Mouse (Mus musculus): ENCODE measurements around the gene Cela1. TPM values are rescaled to one million over a fixed set of nuclear protein-coding genes. Genes with fewer than 3 reads are reported as not detected.
A peak's percentile ranks its signal among the peaks of the same experiment; 100 is the strongest.

The Cela1 gene
- polyA plus RNA-seq, 1 experiment from 2014 or later, result 180 TPM

- 39% methylated on average over 3 of the region's 3 CpGs for WGBS
- Histone ChIP-seq H3K9ac (ENCODE audit: low read depth, low read length) (no peak overlapping the region), H3K9me3 (ENCODE audit: control insufficient read depth, low read length) (no peaks in the 10 kb centered on the region), H3K4me3 (ENCODE audit: low read length) (no peak overlapping the region), H3K27me3 (replicated peaks; ENCODE audit: control insufficient read depth, insufficient read depth, low read length) (no peaks in the 10 kb centered on the region), H3K27ac (ENCODE audit: low read length) (no peak overlapping the region), H3K36me3 (ENCODE audit: control insufficient read depth, insufficient read depth, low read length) (no peaks in the 10 kb centered on the region), H3K4me1 (ENCODE audit: control insufficient read depth, insufficient read depth, low read length) (peaks cover 7% of the 10 kb centered on the region; the same call in 1 of the 2 replicates), H3K4me2 (ENCODE audit: low read depth, low read length) (no peak overlapping the region)
- no peak for ATAC-seq
Measured at GRCm38 (mm10) chr15:100680381-100680780, 7.3 kb downstream of the Cela1 start.

GRCm38 (mm10) chr15:100679005-100679404, 8.7 kb downstream of the Cela1 start:
- Histone ChIP-seq H3K4me3 (ENCODE audit: low read length) (peak overlapping the region; percentile 13; the same call in 1 of the 2 replicates), H3K4me2 (ENCODE audit: low read depth, low read length) (peak overlapping the region; percentile 28; the same call in 1 of the 2 replicates), H3K9me3 (ENCODE audit: control insufficient read depth, low read length) (no peaks in the 10 kb centered on the region), H3K36me3 (ENCODE audit: control insufficient read depth, insufficient read depth, low read length) (no peaks in the 10 kb centered on the region), H3K27ac (ENCODE audit: low read length) (peak overlapping the region; percentile 77), H3K27me3 (replicated peaks; ENCODE audit: control insufficient read depth, insufficient read depth, low read length) (no peaks in the 10 kb centered on the region), H3K4me1 (ENCODE audit: control insufficient read depth, insufficient read depth, low read length) (peaks cover 15% of the 10 kb centered on the region; the same call in 1 of the 2 replicates), H3K9ac (ENCODE audit: low read depth, low read length) (no peak overlapping the region)
- peak; percentile 65 for ATAC-seq
- WGBS, result 52% methylated on average over 14 of the region's 14 CpGs

GRCm38 (mm10) chr15:100678581-100678980, 9.1 kb downstream of the Cela1 start:
- peak overlapping the region; percentile 13; the same call in 1 of the 2 replicates for H3K4me3 ChIP-seq (ENCODE audit: low read length)
- no peak overlapping the region for H3K9ac ChIP-seq (ENCODE audit: low read depth, low read length)
- 55% methylated on average over 12 of the region's 12 CpGs for WGBS
- no peaks in the 10 kb centered on the region for H3K9me3 ChIP-seq (ENCODE audit: control insufficient read depth, low read length)
- ATAC-seq, result peak; percentile 21
- peak overlapping the region; percentile 28; the same call in 1 of the 2 replicates for H3K4me2 ChIP-seq (ENCODE audit: low read depth, low read length)
- H3K4me1 ChIP-seq (ENCODE audit: control insufficient read depth, insufficient read depth, low read length), result peaks cover 16% of the 10 kb centered on the region; the same call in 1 of the 2 replicates
- no peaks in the 10 kb centered on the region for H3K27me3 ChIP-seq (replicated peaks; ENCODE audit: control insufficient read depth, insufficient read depth, low read length)
- H3K27ac ChIP-seq (ENCODE audit: low read length), result peak overlapping the region; percentile 77
- no peaks in the 10 kb centered on the region for H3K36me3 ChIP-seq (ENCODE audit: control insufficient read depth, insufficient read depth, low read length)

GRCm38 (mm10) chr15:100677675-100678074, 10.0 kb downstream of the Cela1 start:
- Histone ChIP-seq H3K27me3 (replicated peaks; ENCODE audit: control insufficient read depth, insufficient read depth, low read length) (no peaks in the 10 kb centered on the region), H3K4me2 (ENCODE audit: low read depth, low read length) (no peak overlapping the region), H3K27ac (ENCODE audit: low read length) (no peak overlapping the region), H3K9me3 (ENCODE audit: control insufficient read depth, low read length) (no peaks in the 10 kb centered on the region), H3K36me3 (ENCODE audit: control insufficient read depth, insufficient read depth, low read length) (no peaks in the 10 kb centered on the region), H3K4me1 (ENCODE audit: control insufficient read depth, insufficient read depth, low read length) (peaks cover 16% of the 10 kb centered on the region; the same call in 1 of the 2 replicates), H3K9ac (ENCODE audit: low read depth, low read length) (no peak overlapping the region), H3K4me3 (ENCODE audit: low read length) (no peak overlapping the region)
- 88% methylated on average over 8 of the region's 8 CpGs for WGBS
- ATAC-seq, result no peak

GRCm38 (mm10) chr15:100676521-100676920, 11.2 kb downstream of the Cela1 start:
- Histone ChIP-seq H3K27ac (ENCODE audit: low read length) (no peak overlapping the region), H3K4me1 (ENCODE audit: control insufficient read depth, insufficient read depth, low read length) (peaks cover 16% of the 10 kb centered on the region; the same call in 1 of the 2 replicates), H3K27me3 (replicated peaks; ENCODE audit: control insufficient read depth, insufficient read depth, low read length) (no peaks in the 10 kb centered on the region), H3K4me3 (ENCODE audit: low read length) (no peak overlapping the region), H3K9ac (ENCODE audit: low read depth, low read length) (no peak overlapping the region), H3K36me3 (ENCODE audit: control insufficient read depth, insufficient read depth, low read length) (no peaks in the 10 kb centered on the region), H3K4me2 (ENCODE audit: low read depth, low read length) (no peak overlapping the region), H3K9me3 (ENCODE audit: control insufficient read depth, low read length) (no peaks in the 10 kb centered on the region)
- ATAC-seq, result no peak
- 93% methylated on average over 1 of the region's 1 CpGs for WGBS

- Histone ChIP-seq H3K36me3 (ENCODE audit: control insufficient read depth, insufficient read depth, low read length) (no peaks in the 10 kb centered on the region), H3K27ac (ENCODE audit: low read length) (0 out of 2 replicates have a peak overlapping the region, but pooled peaks have one; percentile 38), H3K4me3 (ENCODE audit: low read length) (no peak overlapping the region), H3K27me3 (replicated peaks; ENCODE audit: control insufficient read depth, insufficient read depth, low read length) (no peaks in the 10 kb centered on the region), H3K4me2 (ENCODE audit: low read depth, low read length) (no peak overlapping the region), H3K9me3 (ENCODE audit: control insufficient read depth, low read length) (no peaks in the 10 kb centered on the region), H3K4me1 (ENCODE audit: control insufficient read depth, insufficient read depth, low read length) (peaks cover 9% of the 10 kb centered on the region; the same call in 1 of the 2 replicates), H3K9ac (ENCODE audit: low read depth, low read length) (no peak overlapping the region)
- WGBS, result 58% methylated on average over 3 of the region's 3 CpGs
- ATAC-seq, result no peak
Measured at GRCm38 (mm10) chr15:100675486-100675885, 12.2 kb downstream of the Cela1 start.

- no peak overlapping the region for H3K9ac ChIP-seq (ENCODE audit: low read depth, low read length)
- no peak overlapping the region for H3K4me3 ChIP-seq (ENCODE audit: low read length)
- peak overlapping the region; percentile 23; the same call in 1 of the 2 replicates for H3K27ac ChIP-seq (ENCODE audit: low read length)
- 83% methylated on average over 10 of the region's 10 CpGs for WGBS
- H3K36me3 ChIP-seq (ENCODE audit: control insufficient read depth, insufficient read depth, low read length), result no peaks in the 10 kb centered on the region
- H3K4me1 ChIP-seq (ENCODE audit: control insufficient read depth, insufficient read depth, low read length), result peaks cover 9% of the 10 kb centered on the region; the same call in 1 of the 2 replicates
- no peak for ATAC-seq
- H3K9me3 ChIP-seq (ENCODE audit: control insufficient read depth, low read length), result no peaks in the 10 kb centered on the region
- H3K4me2 ChIP-seq (ENCODE audit: low read depth, low read length), result no peak overlapping the region
- no peaks in the 10 kb centered on the region for H3K27me3 ChIP-seq (replicated peaks; ENCODE audit: control insufficient read depth, insufficient read depth, low read length)
Measured at GRCm38 (mm10) chr15:100674566-100674965, 13.2 kb downstream of the Cela1 start.

GRCm38 (mm10) chr15:100673585-100674391, 13.9 kb downstream of the Cela1 start:
- 40% methylated on average over 12 of the region's 12 CpGs for WGBS
- Histone ChIP-seq H3K4me3 (ENCODE audit: low read length) (no peak overlapping the region), H3K36me3 (ENCODE audit: control insufficient read depth, insufficient read depth, low read length) (no peaks in the 10 kb centered on the region), H3K4me1 (ENCODE audit: control insufficient read depth, insufficient read depth, low read length) (peaks cover 9% of the 10 kb centered on the region; the same call in 1 of the 2 replicates), H3K9me3 (ENCODE audit: control insufficient read depth, low read length) (no peaks in the 10 kb centered on the region), H3K27me3 (replicated peaks; ENCODE audit: control insufficient read depth, insufficient read depth, low read length) (no peaks in the 10 kb centered on the region), H3K27ac (ENCODE audit: low read length) (peak overlapping the region; percentile 23; the same call in 1 of the 2 replicates), H3K4me2 (ENCODE audit: low read depth, low read length) (no peak overlapping the region), H3K9ac (ENCODE audit: low read depth, low read length) (no peak overlapping the region)
- ATAC-seq, result peak; percentile 31; the same call in 1 of the 2 replicates

GRCm38 (mm10) chr15:100670833-100671232, 16.9 kb downstream of the Cela1 start:
- Histone ChIP-seq H3K9me3 (ENCODE audit: control insufficient read depth, low read length) (no peaks in the 10 kb centered on the region), H3K4me2 (ENCODE audit: low read depth, low read length) (no peak overlapping the region), H3K27me3 (replicated peaks; ENCODE audit: control insufficient read depth, insufficient read depth, low read length) (no peaks in the 10 kb centered on the region), H3K36me3 (ENCODE audit: control insufficient read depth, insufficient read depth, low read length) (no peaks in the 10 kb centered on the region), H3K4me1 (ENCODE audit: control insufficient read depth, insufficient read depth, low read length) (peaks cover 28% of the 10 kb centered on the region), H3K9ac (ENCODE audit: low read depth, low read length) (no peak overlapping the region), H3K27ac (ENCODE audit: low read length) (no peak overlapping the region), H3K4me3 (ENCODE audit: low read length) (no peak overlapping the region)
- ATAC-seq, result no peak
- WGBS, result 72% methylated on average over 5 of the region's 5 CpGs

Data from intestine, embryonic 16.5 days (tissue).